Mouse (Mus musculus) liver, adult 2 months (tissue): Measurements from ENCODE around the gene Dbi. TPM values are rescaled to one million over a fixed set of nuclear protein-coding genes. Genes with fewer than 3 reads are reported as not detected.
"Not testable (repeated sequence)": the region's sequence is repeated elsewhere in the genome, so short reads cannot be mapped to it uniquely, and the experiment has no call there.

Experiments
- DNase-seq: peaks from one replicate; pipeline ENCODE4 v3.0.0-alpha.2; 2011; ENCODE audit warnings: low read depth, low spot score; ENCODE audit errors: extremely low read depth
- H3K27ac ChIP-seq: fragments of 200-500 bp; replicated peaks from 2 replicates; pipeline ENCODE4 v1.5.1; 2012; ENCODE audit warnings: low read depth, mild to moderate bottlenecking, control low read depth, inconsistent platforms, low read length; ENCODE audit not compliant: insufficient read depth
- H3K27me3 ChIP-seq: fragments of 200-500 bp; 2 replicates; pipeline ENCODE4 v1.6.1; 2012; ENCODE audit warnings: mild to moderate bottlenecking, moderate library complexity, low read length, inconsistent platforms; ENCODE audit not compliant: control insufficient read depth, insufficient read depth
- H3K36me3 ChIP-seq: fragments of 200-500 bp; 2 replicates; pipeline ENCODE4 v1.6.1; 2012; ENCODE audit warnings: low read length, inconsistent platforms; ENCODE audit not compliant: control insufficient read depth, insufficient read depth
- H3K4me1 ChIP-seq: fragments of 200-500 bp; 2 replicates; pipeline ENCODE4 v1.6.1; 2011; ENCODE audit warnings: low read length; ENCODE audit not compliant: control insufficient read depth, insufficient read depth
- H3K4me3 ChIP-seq: fragments of 200-500 bp; 2 replicates; pipeline ENCODE4 v1.5.1; 2011; ENCODE audit warnings: low read depth, mild to moderate bottlenecking, control low read depth, low read length, moderate library complexity; ENCODE audit not compliant: insufficient read depth
- H3K79me2 ChIP-seq: fragments of 200-500 bp; 2 replicates; pipeline ENCODE4 v1.6.1; 2012; ENCODE audit warnings: inconsistent platforms, mild to moderate bottlenecking, low read length, moderate library complexity; ENCODE audit not compliant: control insufficient read depth, insufficient read depth
- H3K9ac ChIP-seq: fragments of 200-500 bp; 2 replicates; pipeline ENCODE4 v1.6.1; 2012; ENCODE audit warnings: low read depth, mild to moderate bottlenecking, control low read depth, inconsistent platforms, low read length
- CTCF ChIP-seq: fragments of 200-500 bp; IDR thresholded peaks from 2 replicates; pipeline ENCODE4 v1.5.1; 2011; ENCODE audit warnings: low read depth, low read length, control low read depth
- POLR2A ChIP-seq: fragments of 200-500 bp; IDR thresholded peaks from 2 replicates; pipeline ENCODE4 v1.6.1; 2011; ENCODE audit warnings: low read length, control low read depth; ENCODE audit not compliant: insufficient read depth; ENCODE audit errors: extremely low read depth
- WGBS: fragments of 180-500 bp; shearing (Covaris S2); methylation state at CpG from one replicate; pipeline ENCODE4 v1.1.7; 2018; 5-methylcytosine and 5-hydroxymethylcytosine counted together
- polyA plus RNA-seq: library from polyadenylated mRNA; depleted of rRNA; stranded (reverse); fragments of >200 nt; gene quantifications from 2 replicates; pipeline ENCODE4 v1.2.3, GENCODE M21; 2012
- total RNA-seq: library from RNA; depleted of rRNA; stranded (reverse); fragments of >200 nt; gene quantifications from 2 replicates; pipeline ENCODE4 v1.2.3, GENCODE M21; 2014

The Dbi gene
- total and polyA plus RNA-seq, 2 experiments: 1,632 to 1,850 TPM

DNA sequence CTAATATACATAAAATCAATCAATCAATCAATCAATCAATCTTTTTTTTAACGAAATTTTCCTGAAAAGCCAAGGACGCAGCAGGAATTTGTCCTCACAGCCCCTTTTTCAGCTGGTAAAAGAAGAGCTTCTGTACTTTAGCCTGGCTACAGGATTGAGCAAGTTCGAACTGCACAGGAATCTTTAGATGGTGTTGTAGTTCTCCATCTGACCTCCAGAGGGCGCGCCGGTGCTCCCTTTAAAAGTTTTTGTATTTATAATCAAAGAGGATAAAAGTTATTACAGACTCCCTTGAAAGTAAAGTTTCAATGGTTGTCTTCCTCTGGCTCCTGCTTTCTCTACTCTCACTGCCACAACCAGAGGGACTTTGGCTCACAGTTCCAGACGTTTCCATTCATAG, 22.6 kb downstream of the Dbi start:
- peak; percentile 73 for DNase-seq
- 6% methylated on average over 7 of the region's 7 CpGs for WGBS
- H3K36me3 ChIP-seq: no peaks in the 10 kb centered on the region

GRCm38 (mm10) chr1:120094920-120095319, 26.0 kb downstream of the Dbi start:
- TF ChIP-seq CTCF (no peak), POLR2A (no peak)
- Histone ChIP-seq H3K27me3 (no peaks in the 10 kb centered on the region), H3K36me3 (no peaks in the 10 kb centered on the region), H3K4me3 (no peak overlapping the region), H3K4me1 (peaks cover 12% of the 10 kb centered on the region), H3K9ac (no peak overlapping the region), H3K27ac (no peak overlapping the region), H3K79me2 (no peaks in the 10 kb centered on the region)
- WGBS: 77% methylated on average over 3 of the region's 3 CpGs
- no peak for DNase-seq

More for the DNA sequence above, 22.6 kb downstream of the Dbi start:
- H3K4me3 ChIP-seq: no peak overlapping the region
- H3K9ac ChIP-seq: no peak overlapping the region
- H3K79me2 ChIP-seq: no peaks in the 10 kb centered on the region
- H3K27ac ChIP-seq: no peak overlapping the region
- peak; percentile 65; the same call in 1 of the 2 replicates for TF ChIP-seq CTCF
- no peak for TF ChIP-seq POLR2A
- H3K27me3 ChIP-seq: no peaks in the 10 kb centered on the region
- H3K4me1 ChIP-seq: peaks cover 19% of the 10 kb centered on the region

GRCm38 (mm10) chr1:120093482-120094134, 27.3 kb downstream of the Dbi start:
- H3K36me3 ChIP-seq, H3K4me3 ChIP-seq, H3K9ac ChIP-seq, H3K27ac ChIP-seq, H3K27me3 ChIP-seq, H3K79me2 ChIP-seq, H3K4me1 ChIP-seq: not testable (repeated sequence)
- DNase-seq: peak; percentile 72
- WGBS: 41% methylated on average over 12 of the region's 14 CpGs
- TF ChIP-seq CTCF: peak; percentile 99

GRCm38 (mm10) chr1:120090880-120091570, 29.9 kb downstream of the Dbi start:
- H3K9ac ChIP-seq: no peak overlapping the region
- H3K4me3 ChIP-seq: no peak overlapping the region
- H3K27me3 ChIP-seq: no peaks in the 10 kb centered on the region
- TF ChIP-seq CTCF (no peak), POLR2A (no peak)
- DNase-seq: no peak
- no peak overlapping the region for H3K27ac ChIP-seq
- H3K4me1 ChIP-seq: 0 out of 2 replicates have a peak, but pooled peaks cover 1% of the 10 kb centered on the region
- 79% methylated on average over 8 of the region's 8 CpGs for WGBS
- H3K36me3 ChIP-seq: no peaks in the 10 kb centered on the region
- H3K79me2 ChIP-seq: no peaks in the 10 kb centered on the region

- DNase-seq: no peak
- 0 out of 2 replicates have a peak, but pooled peaks cover 1% of the 10 kb centered on the region for H3K4me1 ChIP-seq
- H3K27me3 ChIP-seq: no peaks in the 10 kb centered on the region
- WGBS: 86% methylated on average over 5 of the region's 5 CpGs
- H3K36me3 ChIP-seq: no peaks in the 10 kb centered on the region
- no peak overlapping the region for H3K27ac ChIP-seq
- no peak for TF ChIP-seq CTCF
- no peak for TF ChIP-seq POLR2A
- H3K9ac ChIP-seq: no peak overlapping the region
- no peak overlapping the region for H3K4me3 ChIP-seq
- H3K79me2 ChIP-seq: no peaks in the 10 kb centered on the region
Measured at GRCm38 (mm10) chr1:120089180-120089579, 31.7 kb downstream of the Dbi start.

- Histone ChIP-seq H3K4me1 (no peaks in the 10 kb centered on the region), H3K79me2 (no peaks in the 10 kb centered on the region), H3K9ac (no peak overlapping the region), H3K27ac (no peak overlapping the region), H3K4me3 (no peak overlapping the region), H3K27me3 (no peaks in the 10 kb centered on the region), H3K36me3 (no peaks in the 10 kb centered on the region)
- DNase-seq: no peak
- TF ChIP-seq CTCF (no peak), POLR2A (no peak)
- WGBS: 78% methylated on average over 13 of the region's 13 CpGs
Measured at GRCm38 (mm10) chr1:120086644-120087043, 34.2 kb downstream of the Dbi start.
